Mouse (Mus musculus): ENCODE results near the gene Tex2. TPM values are rescaled to one million over a fixed set of nuclear protein-coding genes. Genes with fewer than 3 reads are reported as not detected.
"Not testable (repeated sequence)": the region's sequence is repeated elsewhere in the genome, so short reads cannot be mapped to it uniquely, and the experiment has no call there.

Tex2 gene
- polyA plus RNA-seq, 1 experiment from 2014 or later = 9.8 TPM

DNA sequence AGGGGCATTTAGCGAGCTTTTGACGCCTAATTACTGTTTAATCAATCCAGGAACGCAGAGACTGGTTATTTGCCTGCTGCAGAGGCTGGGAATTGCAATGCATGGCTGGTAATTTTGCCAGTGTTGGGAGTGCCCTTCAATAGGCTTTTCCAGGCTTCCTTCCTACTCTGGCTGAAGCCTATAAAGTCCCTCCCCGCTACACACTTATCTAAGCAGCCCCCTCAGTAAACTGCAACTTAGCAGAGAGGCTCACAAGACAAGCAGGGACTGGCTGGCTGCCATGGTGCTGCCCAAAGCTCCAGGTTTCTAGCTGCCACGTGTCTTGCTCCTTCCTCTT is 26.1 kb upstream of the Tex2 start:
- no peaks in the 10 kb centered on the region for H3K27me3 ChIP-seq
- no peak overlapping the region for H3K4me3 ChIP-seq
- no peak overlapping the region for H3K4me2 ChIP-seq
- peak overlapping the region; percentile 73 for H3K27ac ChIP-seq
- H3K9ac ChIP-seq = no peak overlapping the region
- H3K36me3 ChIP-seq = no peaks in the 10 kb centered on the region
- H3K9me3 ChIP-seq = no peaks in the 10 kb centered on the region
- peaks cover 42% of the 10 kb centered on the region for H3K4me1 ChIP-seq
- 18% methylated on average over 5 of the region's 5 CpGs for WGBS
- ATAC-seq (ENCODE audit: borderline replicate concordance, extremely low read depth, low FRiP score, low TSS enrichment) = 0 out of 2 replicates have a peak, but pooled peaks have one; percentile 9

DNA sequence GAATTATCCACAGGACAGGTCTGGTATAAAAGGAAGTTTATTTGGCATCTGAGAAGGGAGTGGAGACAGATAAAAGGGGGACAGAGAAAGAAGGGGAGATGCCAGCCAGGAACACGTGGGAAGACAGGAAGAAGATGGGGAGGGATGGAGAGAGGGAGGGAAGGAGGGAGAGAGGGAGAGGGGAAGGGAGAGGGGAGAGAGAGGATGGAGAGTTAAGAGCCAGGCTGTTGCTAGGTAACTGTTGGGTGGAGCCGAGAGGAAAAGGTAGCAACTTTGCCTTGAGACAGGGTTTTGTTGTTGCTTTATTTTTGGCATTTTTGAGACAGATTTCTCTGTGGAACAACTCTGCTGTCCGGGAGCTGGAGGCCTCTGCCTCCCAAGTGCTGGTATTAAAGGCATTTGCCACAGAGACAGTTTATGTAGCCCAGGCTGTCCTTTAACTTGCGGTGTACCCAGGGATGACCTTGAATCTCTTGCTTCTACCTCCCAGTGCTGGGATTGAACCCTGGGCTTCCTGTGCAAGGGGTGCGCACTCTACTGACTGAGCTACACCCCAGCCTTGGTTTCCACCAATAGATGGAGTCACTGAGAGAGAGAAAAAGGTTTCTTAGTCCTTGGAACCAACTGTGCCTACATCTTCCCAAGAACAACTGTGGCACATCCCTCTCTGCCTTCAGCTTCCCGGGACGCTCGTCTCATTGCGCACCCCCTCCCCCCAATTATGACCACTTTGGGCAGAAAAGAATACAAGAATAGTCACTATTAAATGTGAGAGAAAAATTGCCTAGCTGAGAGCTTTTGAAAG is 25.5 kb upstream of the Tex2 start:
- Histone ChIP-seq H3K27ac (peak overlapping the region; percentile 73), H3K27me3 (no peaks in the 10 kb centered on the region), H3K4me1 (peaks cover 42% of the 10 kb centered on the region), H3K36me3 (no peaks in the 10 kb centered on the region), H3K4me3 (no peak overlapping the region), H3K9me3 (no peaks in the 10 kb centered on the region), H3K9ac (no peak overlapping the region), H3K4me2 (no peak overlapping the region)
- no peak for ATAC-seq (ENCODE audit: borderline replicate concordance, extremely low read depth, low FRiP score, low TSS enrichment)
- 34% methylated on average over 9 of the region's 9 CpGs for WGBS

DNA sequence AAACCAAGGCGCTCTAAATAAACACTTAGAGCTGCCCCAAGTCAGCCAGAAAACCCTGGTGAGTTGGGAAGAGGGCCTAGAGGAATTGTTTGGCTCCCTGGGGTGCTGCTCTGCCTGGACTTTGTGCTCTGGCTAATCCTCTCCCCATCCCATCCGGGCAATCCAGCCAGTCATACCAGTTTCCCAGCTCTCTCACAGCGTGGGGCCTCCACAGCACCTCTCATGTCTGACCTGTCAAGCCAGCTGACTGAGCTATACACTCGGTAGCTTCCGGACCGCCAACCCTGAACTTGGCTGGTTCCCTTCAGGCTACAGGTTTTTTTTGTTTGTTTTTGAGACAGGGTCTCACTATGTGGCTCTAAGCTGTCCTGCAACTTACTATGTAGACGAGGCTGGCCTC is 24.5 kb upstream of the Tex2 start:
- no peak overlapping the region for H3K9ac ChIP-seq
- peak overlapping the region; percentile 24; the same call in 1 of the 2 replicates for H3K27ac ChIP-seq
- no peaks in the 10 kb centered on the region for H3K9me3 ChIP-seq
- H3K27me3 ChIP-seq = no peaks in the 10 kb centered on the region
- H3K4me1 ChIP-seq = peaks cover 42% of the 10 kb centered on the region
- H3K36me3 ChIP-seq = no peaks in the 10 kb centered on the region
- ATAC-seq (ENCODE audit: borderline replicate concordance, extremely low read depth, low FRiP score, low TSS enrichment) = no peak
- H3K4me2 ChIP-seq = no peak overlapping the region
- 20% methylated on average over 7 of the region's 7 CpGs for WGBS
- H3K4me3 ChIP-seq = no peak overlapping the region

DNA sequence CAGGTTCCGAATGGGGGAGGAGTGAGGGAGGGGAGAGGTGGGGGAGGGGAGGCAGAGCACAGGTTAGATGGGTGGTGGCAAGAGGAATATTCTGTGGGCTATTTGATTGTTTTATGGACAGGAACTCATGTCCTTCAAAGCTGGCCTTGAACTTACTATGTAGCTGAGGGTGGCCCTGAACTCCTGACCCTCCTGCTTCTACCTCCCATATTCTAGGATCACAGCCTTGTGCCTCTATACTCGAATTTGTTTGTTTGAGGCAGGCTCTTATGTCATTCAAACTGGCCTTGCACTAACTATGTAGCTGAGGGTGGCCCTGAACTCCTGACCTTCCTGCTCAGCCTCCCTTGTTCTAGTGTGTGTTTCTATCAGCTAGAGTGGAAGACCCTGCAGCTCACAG is 22.7 kb upstream of the Tex2 start:
- no peaks in the 10 kb centered on the region for H3K27me3 ChIP-seq
- H3K27ac ChIP-seq = no peak overlapping the region
- no peaks in the 10 kb centered on the region for H3K9me3 ChIP-seq
- WGBS = 33% methylated on average over 2 of the region's 2 CpGs
- no peak overlapping the region for H3K4me2 ChIP-seq
- no peak for ATAC-seq (ENCODE audit: borderline replicate concordance, extremely low read depth, low FRiP score, low TSS enrichment)
- H3K4me3 ChIP-seq = no peak overlapping the region
- peaks cover 32% of the 10 kb centered on the region for H3K4me1 ChIP-seq
- H3K36me3 ChIP-seq = no peaks in the 10 kb centered on the region
- no peak overlapping the region for H3K9ac ChIP-seq

DNA sequence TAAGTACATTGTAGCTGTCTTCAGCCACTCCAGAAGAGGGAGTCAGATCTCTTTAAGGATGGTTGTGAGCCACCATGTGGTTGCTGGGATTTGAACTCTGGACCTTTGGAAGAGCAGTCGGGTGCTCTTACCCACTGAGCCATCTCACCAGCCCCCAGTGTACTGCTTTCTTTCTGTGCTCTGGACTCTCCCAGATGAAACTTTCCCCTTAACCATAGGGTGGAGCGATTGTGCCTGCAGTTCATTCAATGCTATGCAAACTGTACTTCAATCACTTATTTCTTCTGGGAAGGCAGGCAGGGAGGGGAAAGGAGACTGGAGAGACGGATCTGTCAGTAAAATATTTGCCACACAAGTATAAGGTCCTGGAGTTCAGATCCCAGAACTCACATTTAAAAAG is 21.0 kb upstream of the Tex2 start:
- not testable (repeated sequence) for ATAC-seq (ENCODE audit: borderline replicate concordance, extremely low read depth, low FRiP score, low TSS enrichment); H3K9ac ChIP-seq; H3K4me2 ChIP-seq; H3K27ac ChIP-seq; H3K4me3 ChIP-seq; H3K36me3 ChIP-seq; H3K9me3 ChIP-seq; H3K27me3 ChIP-seq
- WGBS = 79% methylated on average over 3 of the region's 3 CpGs
- peaks cover 20% of the 10 kb centered on the region for H3K4me1 ChIP-seq

DNA sequence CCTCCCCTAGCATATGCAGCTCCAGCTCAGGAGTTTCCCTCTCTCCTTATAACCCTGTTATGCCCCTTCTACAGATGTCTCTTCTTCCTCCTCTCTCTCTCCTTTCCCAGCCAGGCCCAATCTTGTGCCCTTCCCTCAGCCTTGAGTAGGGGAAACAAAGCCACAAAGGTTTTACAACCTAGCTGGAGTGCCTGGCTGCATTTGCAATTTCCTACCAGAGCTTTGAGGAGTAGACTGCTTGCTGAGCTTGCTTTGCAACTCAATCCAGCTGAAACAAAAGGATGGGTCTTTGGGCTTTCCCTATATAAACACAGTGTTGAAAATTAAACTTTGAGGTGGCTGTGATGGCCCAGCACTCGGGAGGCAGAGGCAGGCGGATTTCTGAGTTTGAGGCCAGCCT is 20.2 kb upstream of the Tex2 start:
- H3K27ac ChIP-seq = no peak overlapping the region
- no peaks in the 10 kb centered on the region for H3K27me3 ChIP-seq
- no peak overlapping the region for H3K9ac ChIP-seq
- no peak overlapping the region for H3K4me3 ChIP-seq
- no peak for ATAC-seq (ENCODE audit: borderline replicate concordance, extremely low read depth, low FRiP score, low TSS enrichment)
- H3K4me1 ChIP-seq = peaks cover 13% of the 10 kb centered on the region
- H3K9me3 ChIP-seq = no peaks in the 10 kb centered on the region
- H3K36me3 ChIP-seq = no peaks in the 10 kb centered on the region
- whole genome bisulfite sequencing = 83% methylated on average over 2 of the region's 2 CpGs
- no peak overlapping the region for H3K4me2 ChIP-seq

DNA sequence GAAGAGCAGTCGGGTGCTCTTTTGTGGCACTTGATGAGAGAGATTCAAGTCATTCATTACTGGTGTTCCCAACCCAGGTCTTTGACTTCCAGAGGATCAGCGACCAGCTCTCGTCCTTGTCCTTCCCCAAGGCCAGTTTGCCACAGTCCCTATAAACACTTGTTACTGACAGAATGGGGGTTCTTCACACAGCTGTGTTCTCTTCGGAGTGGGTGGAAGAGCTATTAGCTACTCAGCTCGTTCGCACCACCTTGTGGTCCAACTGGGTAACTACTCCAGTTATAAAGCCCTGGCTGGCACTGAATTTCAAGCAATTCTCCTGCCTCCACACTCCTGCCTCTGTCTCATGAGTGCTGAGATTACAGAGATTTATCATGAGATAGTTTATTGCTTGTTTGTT is 14.5 kb upstream of the Tex2 start:
- no peaks in the 10 kb centered on the region for H3K27me3 ChIP-seq
- H3K9ac ChIP-seq = no peak overlapping the region
- H3K36me3 ChIP-seq = no peaks in the 10 kb centered on the region
- no peak overlapping the region for H3K4me3 ChIP-seq
- no peak overlapping the region for H3K4me2 ChIP-seq
- peak; percentile 49; the same call in 1 of the 2 replicates for ATAC-seq (ENCODE audit: borderline replicate concordance, extremely low read depth, low FRiP score, low TSS enrichment)
- no peaks in the 10 kb centered on the region for H3K4me1 ChIP-seq
- 17% methylated on average over 6 of the region's 6 CpGs for WGBS
- no peak overlapping the region for H3K27ac ChIP-seq
- no peaks in the 10 kb centered on the region for H3K9me3 ChIP-seq

DNA sequence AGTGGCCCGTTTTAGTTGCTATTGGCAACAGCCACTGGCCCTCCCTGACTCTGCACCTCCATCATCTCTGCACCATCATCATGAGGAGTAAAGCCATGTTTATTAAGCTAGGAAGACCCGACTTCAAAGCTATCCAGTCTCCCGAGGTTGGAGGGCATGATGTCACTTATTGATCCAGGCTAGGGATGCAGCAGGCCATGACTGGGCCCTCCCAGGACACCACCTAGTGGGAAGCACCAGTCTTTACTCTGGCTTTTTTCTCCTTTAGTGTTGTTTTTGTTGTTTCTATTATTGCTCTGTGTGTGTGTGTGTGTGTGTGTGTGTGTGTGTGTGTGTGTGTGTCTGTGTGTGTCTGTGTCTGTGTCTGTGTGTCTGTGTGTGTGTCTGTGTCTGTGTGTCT is 12.4 kb upstream of the Tex2 start:
- H3K9ac ChIP-seq = no peak overlapping the region
- H3K36me3 ChIP-seq = no peaks in the 10 kb centered on the region
- no peak overlapping the region for H3K27ac ChIP-seq
- no peaks in the 10 kb centered on the region for H3K9me3 ChIP-seq
- WGBS = 27% methylated on average over 3 of the region's 3 CpGs
- ATAC-seq (ENCODE audit: borderline replicate concordance, extremely low read depth, low FRiP score, low TSS enrichment) = no peak
- no peak overlapping the region for H3K4me3 ChIP-seq
- H3K4me1 ChIP-seq = 0 out of 2 replicates have a peak, but pooled peaks cover 3% of the 10 kb centered on the region
- no peaks in the 10 kb centered on the region for H3K27me3 ChIP-seq
- H3K4me2 ChIP-seq = no peak overlapping the region

DNA sequence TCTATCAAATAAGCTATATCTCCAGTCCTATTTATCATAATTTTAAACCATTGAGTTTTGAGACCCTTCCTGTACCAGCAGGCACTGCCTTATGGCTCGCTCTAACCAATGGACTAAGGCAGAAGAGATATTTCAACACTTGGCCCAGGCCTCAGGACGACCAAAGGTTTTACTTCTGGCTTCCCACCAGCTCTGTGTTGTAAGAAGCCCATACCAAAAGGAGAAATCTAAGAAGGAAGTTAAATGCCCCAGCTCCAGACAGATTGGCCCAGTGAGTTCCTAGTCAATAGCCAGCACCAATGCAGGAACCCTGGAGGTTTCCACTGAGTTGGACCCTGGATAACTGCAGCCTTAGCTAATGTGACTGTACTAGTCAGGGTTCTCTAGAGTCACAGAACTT is 10.4 kb upstream of the Tex2 start:
- Histone ChIP-seq H3K9me3 (no peaks in the 10 kb centered on the region), H3K4me3 (no peak overlapping the region), H3K9ac (no peak overlapping the region), H3K36me3 (no peaks in the 10 kb centered on the region), H3K4me2 (no peak overlapping the region), H3K27ac (no peak overlapping the region), H3K27me3 (no peaks in the 10 kb centered on the region), H3K4me1 (peaks cover 3% of the 10 kb centered on the region; the same call in 1 of the 2 replicates)
- no peak for ATAC-seq (ENCODE audit: borderline replicate concordance, extremely low read depth, low FRiP score, low TSS enrichment)
- WGBS = 73% methylated on average over 2 of the region's 2 CpGs

DNA sequence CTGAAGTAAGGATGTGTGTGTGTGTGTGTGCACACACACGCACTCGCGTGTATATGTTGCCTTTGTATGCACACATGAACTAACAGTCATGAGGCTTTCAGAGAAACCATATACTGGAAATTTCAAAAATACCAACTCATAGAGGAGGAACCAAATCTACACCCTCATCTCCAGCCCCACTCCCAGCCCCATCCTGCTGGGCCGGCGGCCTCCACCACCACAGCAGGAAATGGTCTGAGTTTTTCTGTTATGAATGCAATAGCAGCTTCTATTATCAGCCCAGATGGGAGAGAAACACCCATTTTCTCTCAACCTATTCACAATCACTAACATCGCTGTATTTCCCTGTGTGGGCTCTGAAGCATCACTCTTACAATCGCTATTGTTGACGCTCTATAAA is 8.8 kb upstream of the Tex2 start:
- no peak overlapping the region for H3K4me2 ChIP-seq
- 75% methylated on average over 8 of the region's 8 CpGs for WGBS
- no peaks in the 10 kb centered on the region for H3K27me3 ChIP-seq
- no peak overlapping the region for H3K4me3 ChIP-seq
- no peak overlapping the region for H3K9ac ChIP-seq
- peaks cover 3% of the 10 kb centered on the region; the same call in 1 of the 2 replicates for H3K4me1 ChIP-seq
- H3K36me3 ChIP-seq = no peaks in the 10 kb centered on the region
- ATAC-seq (ENCODE audit: borderline replicate concordance, extremely low read depth, low FRiP score, low TSS enrichment) = no peak
- no peak overlapping the region for H3K27ac ChIP-seq
- H3K9me3 ChIP-seq = no peaks in the 10 kb centered on the region

DNA sequence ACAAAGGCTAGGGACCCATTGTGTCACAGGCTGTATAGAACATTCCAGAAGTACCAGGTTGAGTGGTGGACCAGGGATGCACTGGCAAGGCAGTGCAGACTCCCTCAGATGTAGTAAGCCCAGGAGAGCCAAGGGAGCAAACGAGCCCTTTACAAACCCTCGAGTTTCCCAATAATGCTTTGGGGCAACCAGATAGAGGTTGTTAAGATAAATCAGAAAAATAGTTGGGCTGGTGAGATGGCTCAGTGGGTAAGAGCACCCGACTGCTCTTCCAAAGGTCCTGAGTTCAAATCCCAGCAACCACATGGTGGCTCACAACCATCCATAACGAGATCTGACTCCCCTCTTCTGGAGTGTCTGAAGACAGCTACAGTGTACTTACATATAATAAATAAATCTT is 5.5 kb upstream of the Tex2 start:
- H3K27ac ChIP-seq; H3K4me1 ChIP-seq; H3K4me2 ChIP-seq; ATAC-seq (ENCODE audit: borderline replicate concordance, extremely low read depth, low FRiP score, low TSS enrichment); H3K9me3 ChIP-seq; H3K36me3 ChIP-seq; H3K4me3 ChIP-seq; H3K27me3 ChIP-seq; H3K9ac ChIP-seq: not testable (repeated sequence)
- WGBS = 85% methylated on average over 4 of the region's 4 CpGs

DNA sequence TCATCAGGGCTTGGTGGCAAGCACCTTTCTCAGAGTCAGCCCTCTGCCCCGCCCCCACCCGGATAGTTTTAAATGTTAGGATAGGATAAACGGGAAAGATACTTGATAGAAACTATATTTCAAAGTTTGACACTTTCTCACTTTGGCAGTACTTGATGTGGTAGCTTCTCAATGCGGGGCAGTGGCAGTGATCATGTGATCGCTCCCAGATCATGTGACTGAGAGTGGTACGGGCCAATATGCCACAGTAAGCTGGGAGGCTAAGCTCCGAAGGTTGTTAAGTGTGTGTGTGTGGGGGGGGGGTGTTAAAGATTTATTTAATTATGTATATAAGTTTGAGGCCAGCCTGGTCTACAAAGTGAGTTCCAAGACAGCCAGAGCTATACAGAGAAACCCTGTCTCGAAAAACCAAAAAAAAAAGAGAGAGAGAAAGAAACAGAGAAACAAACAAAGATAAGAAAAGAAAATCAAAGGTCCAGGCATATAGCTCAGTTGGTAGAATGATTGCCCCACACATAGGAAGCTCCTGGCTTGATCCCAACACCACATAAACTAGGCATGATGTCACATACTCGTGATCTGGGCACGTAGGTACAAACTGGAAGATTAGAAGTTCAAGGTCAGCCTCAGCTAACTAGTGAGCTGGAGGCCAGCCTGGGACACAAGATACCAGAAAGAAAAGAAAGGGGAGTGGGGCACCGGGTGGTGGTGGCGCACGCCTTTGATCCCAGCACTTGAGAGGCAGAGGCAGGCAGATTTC is 4.8 kb upstream of the Tex2 start:
- peaks cover 8% of the 10 kb centered on the region for H3K4me1 ChIP-seq
- WGBS = 76% methylated on average over 13 of the region's 13 CpGs
- no peak for ATAC-seq (ENCODE audit: borderline replicate concordance, extremely low read depth, low FRiP score, low TSS enrichment)

More for the DNA sequence above, 4.8 kb upstream of the Tex2 start:
- H3K27me3 ChIP-seq = no peaks in the 10 kb centered on the region
- no peak overlapping the region for H3K4me2 ChIP-seq
- no peak overlapping the region for H3K9ac ChIP-seq
- H3K9me3 ChIP-seq = no peaks in the 10 kb centered on the region
- no peaks in the 10 kb centered on the region for H3K36me3 ChIP-seq
- no peak overlapping the region for H3K27ac ChIP-seq
- H3K4me3 ChIP-seq = no peak overlapping the region
